Mouse (Mus musculus): ENCODE results near the gene Ddx55.
"Not testable (repeated sequence)": the region's sequence is repeated elsewhere in the genome, so short reads cannot be mapped to it uniquely, and the experiment has no call there.

The Ddx55 gene

GRCm38 (mm10) chr5:124539905-124540304, 12.8 kb upstream of the Ddx55 start:
- DNase-seq = no peak

- peak; percentile 94 for DNase-seq
Observed at GRCm38 (mm10) chr5:124540383-124540786, 12.3 kb upstream of the Ddx55 start, which contains the start of gene Tmed2. TSS of gene Tmed2 (plus strand) at chr5:124540695.

GRCm38 (mm10) chr5:124540905-124541601, 11.6 kb upstream of the Ddx55 start:
- peak; percentile 69 for DNase-seq

GRCm38 (mm10) chr5:124541602-124541973, 11.1 kb upstream of the Ddx55 start:
- DNase-seq = no peak

GRCm38 (mm10) chr5:124550737-124551136, 1.9 kb upstream of the Ddx55 start:
- DNase-seq = not testable (repeated sequence)

GRCm38 (mm10) chr5:124551349-124552093, 1.1 kb upstream of the Ddx55 start:
- DNase-seq = not testable (repeated sequence)

- no peak for DNase-seq
Observed at GRCm38 (mm10) chr5:124552094-124552472, 581 bp upstream of the Ddx55 start.

GRCm38 (mm10) chr5:124553607-124554006, 943 bp downstream of the Ddx55 start:
- DNase-seq = no peak

- no peak for DNase-seq
Observed at GRCm38 (mm10) chr5:124555145-124555544, 2.5 kb downstream of the Ddx55 start.

- DNase-seq = no peak
Observed at GRCm38 (mm10) chr5:124571068-124571467, 18.4 kb downstream of the Ddx55 start.

- no peak for DNase-seq
Observed at GRCm38 (mm10) chr5:124575467-124575866, 22.8 kb downstream of the Ddx55 start.

GRCm38 (mm10) chr5:124578633-124579317, 26.1 kb downstream of the Ddx55 start, which contains the start of the genes Eif2b1 and Gtf2h3:
TSS of gene Eif2b1 (minus strand) at chr5:124579131.
TSS of gene Gtf2h3 (plus strand) at chr5:124579140.
- DNase-seq = peak; percentile 94

GRCm38 (mm10) chr5:124582515-124582914, 29.9 kb downstream of the Ddx55 start:
- peak; percentile 57 for DNase-seq

GRCm38 (mm10) chr5:124592768-124593167, 40.1 kb downstream of the Ddx55 start:
- DNase-seq = no peak

GRCm38 (mm10) chr5:124598224-124599174, 45.8 kb downstream of the Ddx55 start:
- peak; percentile 92 for DNase-seq

- not testable (repeated sequence) for DNase-seq
Observed at GRCm38 (mm10) chr5:124599726-124600125, 47.1 kb downstream of the Ddx55 start.

GRCm38 (mm10) chr5:124602349-124602748, 49.7 kb downstream of the Ddx55 start:
- DNase-seq = peak; percentile 46

GRCm38 (mm10) chr5:124604296-124604695, 51.6 kb downstream of the Ddx55 start:
- no peak for DNase-seq

GRCm38 (mm10) chr5:124605041-124605622, 52.5 kb downstream of the Ddx55 start:
- DNase-seq = no peak

- DNase-seq = peak; percentile 5
Observed at GRCm38 (mm10) chr5:124610965-124611364, 58.3 kb downstream of the Ddx55 start.

GRCm38 (mm10) chr5:124614709-124615108, 62.0 kb downstream of the Ddx55 start:
- DNase-seq = peak; percentile 18

- DNase-seq = no peak
Observed at GRCm38 (mm10) chr5:124618711-124619110, 66.0 kb downstream of the Ddx55 start.
